Comparison of ENCODE assay signal across 7 mouse cellular contexts in the genomic region with DNA sequence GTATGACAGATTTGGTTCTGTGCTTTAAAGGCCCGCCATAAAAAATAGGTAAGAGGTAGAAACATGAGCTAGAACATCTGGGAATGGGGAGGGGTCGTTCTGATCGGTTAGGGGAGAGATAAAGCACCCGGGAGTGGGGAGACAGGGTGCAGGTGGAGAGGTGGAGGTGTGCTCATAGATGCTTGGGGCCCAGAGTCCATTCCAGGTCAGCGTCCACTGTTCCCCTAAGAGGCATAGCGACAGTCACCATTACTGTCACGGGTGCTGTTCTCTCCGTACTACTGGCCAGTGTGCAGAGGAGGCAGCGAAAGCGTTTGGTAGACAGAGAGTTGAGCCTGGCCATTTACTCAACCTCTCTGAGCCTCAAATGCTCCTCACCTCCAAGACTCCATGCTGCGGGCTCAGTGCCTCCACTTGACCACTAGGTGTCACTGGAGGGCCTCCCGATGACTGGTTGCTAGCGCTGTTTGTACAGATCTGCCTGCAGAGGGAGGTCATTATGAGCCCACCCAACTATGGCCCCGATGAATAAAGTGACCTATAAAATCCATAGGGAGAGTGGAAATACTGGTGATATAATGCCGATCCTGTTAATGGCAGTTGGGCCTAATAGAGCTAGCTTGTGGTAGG. TPM values are rescaled to one million over a fixed set of nuclear protein-coding genes. Genes with fewer than 3 reads are reported as not detected.
DNase-seq lines count a peak whose midpoint lies in the region; ATAC-seq lines count a peak whose summit lies in the region.

No protein-coding gene starts in this region.

- no peak overlapping the region for H3K27ac ChIP-seq in midbrain, embryonic 10.5 days (replicated peaks)

- peak; percentile 80 for ATAC-seq in activated CD4-positive, CD25-positive, alpha-beta regulatory T cell, adult 4 months

- WGBS in midbrain, embryonic 10.5 days: 32% methylated on average over 15 of the region's 15 CpGs

- intact Hi-C loops in left cerebral cortex, postnatal 14 days (cut with DNase I): loop anchor here (2.0 to 10.0 kb wide), 3 partner anchors 51 to 217 kb away; no protein-coding TSS in a partner anchor

- H3K4me1 ChIP-seq in midbrain, embryonic 10.5 days: no peaks in the 10 kb centered on the region; the same call in 1 of the 2 replicates

- 0 out of 2 replicates have a peak, but pooled peaks cover 6% of the 10 kb centered on the region for H3K27me3 ChIP-seq in midbrain, embryonic 10.5 days (ENCODE audit: low read depth, poor library complexity, severe bottlenecking)

- H3K4me3 ChIP-seq in midbrain, embryonic 10.5 days: no peak overlapping the region

- H3K36me3 ChIP-seq in midbrain, embryonic 10.5 days: no peaks in the 10 kb centered on the region

- peak; percentile 77 to 83 for DNase-seq in cerebellum, postnatal 36 days
- peak; percentile 71 to 83 for DNase-seq in frontal cortex, postnatal 36 days (ENCODE audit: low spot score in 2 of 2)
- DNase-seq in hindlimb bud, embryonic 11.5 days (ENCODE audit: extremely low spot score, low read depth, low spot score): peak; percentile 72
- DNase-seq in left cerebral cortex, postnatal 14 days (ENCODE audit: low spot score in 2 of 2): peak; percentile 77 to 84
- DNase-seq in midbrain, embryonic 10.5 days (ENCODE audit: low spot score): peak; percentile 81
- peak; percentile 30 to 66 for DNase-seq in right cerebral cortex, postnatal 36 days (ENCODE audit: low spot score in 2 of 2)

- H3K9me3 ChIP-seq in midbrain, embryonic 10.5 days (replicated peaks): no peaks in the 10 kb centered on the region

RNA-seq across cellular contexts. Expression of a gene that starts 39.0 kb away (rescaled TPM):
- 1 to 10 TPM; 2.7 to 4.0 TPM for polyA plus RNA-seq in activated CD4-positive, CD25-positive, alpha-beta regulatory T cell, adult 4 months (2017; shearing (Covaris generic))
- 10 to 100 TPM in 1 of 2 experiments, 1 to 10 TPM in 1; 8.0 to 10.1 TPM for total RNA-seq in left cerebral cortex, postnatal 14 days (2021)
- polyA plus RNA-seq in midbrain, embryonic 10.5 days (2016; fragmentation: Nextera tagmentation; extraction: Ambion mirVana): 12.8 and 13.0 TPM in 2 replicates

RNA-seq across cellular contexts. Expression of a gene that starts 41.6 kb away (rescaled TPM):
- 10 to 100 TPM; 27.2 to 28.3 TPM for polyA plus RNA-seq in activated CD4-positive, CD25-positive, alpha-beta regulatory T cell, adult 4 months (2017; shearing (Covaris generic))
- 10 to 100 TPM; 49.4 to 81.5 TPM for total RNA-seq in left cerebral cortex, postnatal 14 days (2021)
- polyA plus RNA-seq in midbrain, embryonic 10.5 days (2016; fragmentation: Nextera tagmentation; extraction: Ambion mirVana): 13.7 and 23.4 TPM in 2 replicates
